Mouse (Mus musculus) small intestine, adult 2 months (tissue): Measurements from ENCODE around the gene Fam13a.

Experiments used
- CTCF ChIP-seq: fragments of 200-500 bp; IDR thresholded peaks from 2 replicates; pipeline ENCODE4 v1.5.1; 2012; ENCODE audit warnings: low read depth, mild to moderate bottlenecking, control low read depth, inconsistent platforms, low read length, moderate library complexity, mixed read lengths; ENCODE audit not compliant: insufficient replicate concordance, insufficient read length; ENCODE audit errors: extremely low read depth
- POLR2A ChIP-seq: fragments of 200-500 bp; IDR thresholded peaks from 2 replicates; pipeline ENCODE4 v1.6.1; 2012; ENCODE audit warnings: low read depth, mild to moderate bottlenecking, control low read depth, inconsistent platforms, low read length, moderate library complexity

DNA sequence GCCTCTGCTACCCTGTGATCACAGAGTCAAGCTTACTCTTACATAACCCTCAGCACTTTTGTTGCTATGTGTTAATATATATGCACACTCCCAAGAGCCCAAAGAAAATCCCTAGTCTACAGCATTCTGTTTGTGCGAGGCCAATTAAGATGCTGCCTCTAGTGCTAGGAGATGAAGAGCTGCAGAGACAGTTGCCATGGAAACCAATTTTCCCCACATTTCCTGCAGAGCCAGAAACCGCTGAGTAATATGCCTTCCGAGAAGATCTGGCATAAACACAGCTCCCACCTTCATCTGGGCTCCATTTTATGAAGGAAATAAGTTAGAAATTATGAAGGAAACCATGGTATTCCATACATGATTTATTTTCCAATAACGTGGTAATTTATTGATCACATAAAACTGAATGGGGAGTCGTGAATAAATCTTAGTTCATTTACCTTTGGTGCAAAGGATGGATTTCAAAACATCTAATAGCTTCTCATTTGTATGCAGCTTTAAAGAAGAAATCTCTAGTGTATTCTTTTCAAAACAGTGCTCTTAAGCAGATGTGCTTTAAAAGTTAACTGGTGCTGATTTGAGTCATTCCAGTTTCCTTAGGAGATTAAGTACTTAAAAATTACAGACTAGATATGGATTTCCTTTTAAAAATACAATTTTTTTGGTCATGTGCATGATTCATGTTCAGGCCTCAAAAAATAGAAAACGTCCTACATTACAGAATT lies 91.0 kb downstream of the Fam13a start:
- TF ChIP-seq CTCF: no peak
- TF ChIP-seq POLR2A: no peak
